ENCODE assay signal across 8 mouse cellular contexts in the genomic region with DNA sequence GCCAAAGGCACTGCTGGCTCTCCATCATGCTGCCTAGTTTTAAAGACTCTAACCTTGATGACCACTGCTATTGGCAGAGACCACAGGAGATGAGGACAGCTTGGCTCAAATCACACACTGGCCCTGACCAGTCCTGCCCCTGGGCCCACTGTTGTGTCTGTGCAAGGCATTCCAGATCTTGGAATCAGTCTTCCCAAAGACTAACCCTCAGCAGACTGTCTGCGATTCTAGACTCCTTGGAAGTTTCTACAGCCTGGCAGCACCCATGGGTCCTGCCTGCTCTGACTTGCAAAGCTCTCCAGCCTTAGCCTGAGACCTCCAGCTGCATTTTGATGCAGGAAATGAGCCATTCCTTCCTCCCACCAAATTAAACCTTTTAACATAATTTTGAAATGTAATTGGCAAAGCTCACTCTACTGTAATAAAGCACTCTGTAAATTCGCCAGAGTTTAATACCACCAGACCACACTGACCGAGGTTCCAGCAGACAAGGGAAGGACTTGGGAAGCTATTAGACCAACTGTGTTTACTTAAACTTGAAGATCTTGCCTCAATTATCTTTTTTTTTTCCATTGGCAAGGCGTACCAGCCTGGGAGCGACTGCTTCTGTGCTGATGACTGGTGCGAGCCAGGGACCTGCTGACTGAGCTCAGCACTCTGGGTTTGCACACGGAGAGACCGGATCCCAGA.
DNase-seq lines count a peak whose midpoint lies in the region; ATAC-seq and TF ChIP-seq lines count a peak whose summit lies in the region.

No protein-coding gene starts in this region.

- H3K36me3 ChIP-seq in kidney, embryonic 15.5 days, result no peaks in the 10 kb centered on the region
- H3K36me3 ChIP-seq in limb, embryonic 13.5 days, result no peaks in the 10 kb centered on the region

- no peak for DNase-seq in kidney, adult 8-10 months
- DNase-seq in adipocyte (ENCODE audit: low spot score), result peak; percentile 69
- peak; percentile 71 for DNase-seq in gastrocnemius, adult 2 months
- DNase-seq in thymus, postnatal 4 days, result no peak
- DNase-seq in urinary bladder, postnatal 25 days (ENCODE audit: low spot score), result no peak

- no peak overlapping the region for H3K9ac ChIP-seq in kidney, embryonic 15.5 days
- no peak overlapping the region for H3K9ac ChIP-seq in limb, embryonic 13.5 days

- intact Hi-C loops in gastrocnemius, adult 2 months (cut with DNase I), result loop anchor here (5.0 kb wide), 1 partner anchor 36 kb away; no protein-coding TSS in a partner anchor

- no peak overlapping the region for H3K4me3 ChIP-seq in kidney, embryonic 15.5 days (replicated peaks)
- H3K4me3 ChIP-seq in gastrocnemius, adult 2 months, result no peak overlapping the region
- no peak overlapping the region for H3K4me3 ChIP-seq in limb, embryonic 13.5 days

- 70% methylated on average over 8 of the region's 8 CpGs for WGBS in kidney, embryonic 15.5 days
- 50% methylated on average over 8 of the region's 8 CpGs for whole genome bisulfite sequencing in limb, embryonic 13.5 days

- TF ChIP-seq CTCF in gastrocnemius, adult 2 months (IDR thresholded peaks at IDR 0.05), result no peak

- H3K27ac ChIP-seq in kidney, embryonic 15.5 days, result peak overlapping the region; percentile 76
- H3K27ac ChIP-seq in gastrocnemius, adult 2 months, result peak overlapping the region; percentile 68
- peak overlapping the region; percentile 88 for H3K27ac ChIP-seq in limb, embryonic 13.5 days

- no peaks in the 10 kb centered on the region for H3K27me3 ChIP-seq in kidney, embryonic 15.5 days
- H3K27me3 ChIP-seq in limb, embryonic 13.5 days, result no peaks in the 10 kb centered on the region

- no peak for ATAC-seq in kidney, embryonic 15.5 days (replicated peaks; ENCODE audit: low FRiP score)
- ATAC-seq in limb, embryonic 13.5 days (ENCODE audit: low FRiP score, low read depth), result no peak
- no peak for ATAC-seq in cerebellum, adult (ENCODE audit: insufficient number of reproducible peaks, low FRiP score, low TSS enrichment)

- H3K4me1 ChIP-seq in kidney, embryonic 15.5 days, result peaks cover 36% of the 10 kb centered on the region
- H3K4me1 ChIP-seq in limb, embryonic 13.5 days, result peaks cover 73% of the 10 kb centered on the region

- H3K4me2 ChIP-seq in kidney, embryonic 15.5 days, result no peak overlapping the region
- H3K4me2 ChIP-seq in limb, embryonic 13.5 days (replicated peaks), result no peak overlapping the region

- H3K9me3 ChIP-seq in kidney, embryonic 15.5 days (replicated peaks), result no peaks in the 10 kb centered on the region
- H3K9me3 ChIP-seq in limb, embryonic 13.5 days, result no peaks in the 10 kb centered on the region

Comparison
In these comparisons a context has a peak if more than half of its experiments do, and no peak if none do; other contexts are left out.
1. DNase-seq: peak in adipocyte (single experiment) and gastrocnemius, adult 2 months (single experiment); none in kidney, adult 8-10 months (0 of 2), thymus, postnatal 4 days (single experiment) and urinary bladder, postnatal 25 days (single experiment).
2. Peak in every context shown above with its lines, with median percentiles within 50 percentile points of each other: H3K27ac ChIP-seq.